Mouse (Mus musculus) liver, embryonic 16.5 days (tissue): ENCODE measurements around the gene Ulk4. TPM values are rescaled to one million over a fixed set of nuclear protein-coding genes. Genes with fewer than 3 reads are reported as not detected.

Experiments
- ATAC-seq: fragments of 200-750 bp; cut with Nextera tagmentation; 2 replicates; pipeline ENCODE4 v1.8.0; 2017; ENCODE audit warnings: low read depth, mild to moderate bottlenecking, moderate number of reproducible peaks, moderate library complexity
- H3K27ac ChIP-seq: fragments of 300-500 bp; sonication (generic); 2 replicates; pipeline ENCODE4 v1.5.1; 2014; ENCODE audit warnings: mild to moderate bottlenecking, low read length
- H3K27me3 ChIP-seq: fragments of 300-500 bp; sonication (generic); 2 replicates; pipeline ENCODE4 v1.6.1; 2014; ENCODE audit warnings: low read depth, low read length, mixed read lengths; ENCODE audit not compliant: control insufficient read depth, insufficient read depth
- H3K36me3 ChIP-seq: fragments of 300-500 bp; sonication (generic); 2 replicates; pipeline ENCODE4 v1.6.1; 2014; ENCODE audit warnings: mild to moderate bottlenecking; ENCODE audit not compliant: control insufficient read depth, insufficient read depth
- H3K4me1 ChIP-seq: fragments of 300-500 bp; sonication (generic); 2 replicates; pipeline ENCODE4 v1.6.1; 2014; ENCODE audit warnings: low read depth, low read length, mixed read lengths; ENCODE audit not compliant: control insufficient read depth
- H3K4me2 ChIP-seq: fragments of 300-500 bp; sonication (generic); 2 replicates; pipeline ENCODE4 v1.6.1; 2014; ENCODE audit warnings: low read depth, low read length, mixed read lengths
- H3K4me3 ChIP-seq: fragments of 300-500 bp; sonication (generic); 2 replicates; pipeline ENCODE4 v1.5.1; 2014; ENCODE audit warnings: low read depth, mild to moderate bottlenecking, low read length
- H3K9ac ChIP-seq: fragments of 300-500 bp; sonication (generic); 2 replicates; pipeline ENCODE4 v1.6.1; 2014; ENCODE audit warnings: low read depth, low read length
- H3K9me3 ChIP-seq: fragments of 300-500 bp; sonication (generic); replicated peaks from 2 replicates; pipeline ENCODE4 v1.6.1; 2016; ENCODE audit warnings: low read length; ENCODE audit not compliant: control insufficient read depth
- WGBS: fragments of 180-500 bp; shearing (Covaris S2); extraction: QIAGEN DNeasy Blood & Tissue Kit; methylation state at CpG from one replicate; pipeline ENCODE4 v1.1.7; 2014; ENCODE audit not compliant: insufficient replicate concordance; 5-methylcytosine and 5-hydroxymethylcytosine counted together
- microRNA-seq: library from miRNA; unstranded; fragments of <30 nt; microRNA quantifications from one replicate; pipeline ENCODE4, GENCODE M21; 2016
- polyA plus RNA-seq: library from polyadenylated mRNA; unstranded; fragments of >200 nt; fragmentation: Nextera tagmentation; extraction: Ambion mirVana; gene quantifications from 2 replicates; pipeline ENCODE4 v1.2.1, GENCODE M21; 2015

The Ulk4 gene
- polyA plus RNA-seq, 1 experiment from 2014 or later, result 30.8 TPM

- no peaks in the 10 kb centered on the region for H3K36me3 ChIP-seq
- H3K27me3 ChIP-seq, result no peaks in the 10 kb centered on the region
- H3K4me2 ChIP-seq, result no peak overlapping the region
- no peaks in the 10 kb centered on the region for H3K9me3 ChIP-seq
- 64% methylated on average over 4 of the region's 4 CpGs for WGBS
- no peak overlapping the region for H3K9ac ChIP-seq
- peaks cover 2% of the 10 kb centered on the region; the same call in 1 of the 2 replicates for H3K4me1 ChIP-seq
- no peak for ATAC-seq
- no peak overlapping the region for H3K4me3 ChIP-seq
- no peak overlapping the region for H3K27ac ChIP-seq
These were observed 362.6 kb downstream of the Ulk4 start for GRCm38 (mm10) chr9:120914429-120914828.

DNA sequence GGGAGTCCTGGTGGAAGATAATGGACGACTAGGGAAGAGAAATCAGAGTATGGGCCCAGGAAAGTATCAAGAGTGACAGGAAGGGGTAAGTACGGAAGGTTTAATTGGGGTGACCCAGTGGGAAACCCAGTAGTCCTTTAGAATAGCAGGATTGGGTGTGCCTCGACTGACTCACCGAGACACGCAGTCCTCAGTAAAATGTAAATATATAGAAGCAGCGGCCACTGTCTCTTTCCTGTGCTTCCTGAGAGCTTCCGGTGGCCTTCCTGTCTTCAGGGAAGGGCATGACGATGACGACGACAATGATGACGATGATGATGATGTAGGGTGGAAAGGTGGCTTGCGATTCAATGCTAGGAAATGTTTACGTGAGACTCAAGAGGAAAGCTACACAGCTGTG is 363.8 kb downstream of the Ulk4 start:
- ATAC-seq, result no peak
- Histone ChIP-seq H3K9ac (no peak overlapping the region), H3K27ac (no peak overlapping the region), H3K9me3 (no peaks in the 10 kb centered on the region), H3K4me2 (no peak overlapping the region), H3K36me3 (no peaks in the 10 kb centered on the region), H3K4me3 (no peak overlapping the region), H3K4me1 (no peaks in the 10 kb centered on the region), H3K27me3 (no peaks in the 10 kb centered on the region)
- 33% methylated on average over 13 of the region's 13 CpGs for WGBS

- no peak overlapping the region for H3K27ac ChIP-seq
- no peaks in the 10 kb centered on the region for H3K27me3 ChIP-seq
- no peaks in the 10 kb centered on the region for H3K36me3 ChIP-seq
- no peak overlapping the region for H3K4me2 ChIP-seq
- H3K4me3 ChIP-seq, result no peak overlapping the region
- no peaks in the 10 kb centered on the region for H3K4me1 ChIP-seq
- ATAC-seq, result no peak
- 62% methylated on average over 6 of the region's 6 CpGs for WGBS
- H3K9ac ChIP-seq, result no peak overlapping the region
- H3K9me3 ChIP-seq, result no peaks in the 10 kb centered on the region
These were observed 368.5 kb downstream of the Ulk4 start for GRCm38 (mm10) chr9:120908461-120908860.

Small RNAs within 50 kb of the gene (microRNA-seq; reads per million reads assigned to microRNA genes)
- not detected for gene Mir7090

Other genes starting within 250 kb of the Ulk4 start
- 3.8 and 5.2 TPM in 2 replicates for gene Trak1, start 20.3 kb upstream of the Ulk4 start, polyA plus RNA-seq
- 1.1 TPM in 1 of 2 replicates, not detected in the other for gene Cck, start 218.5 kb upstream of the Ulk4 start, polyA plus RNA-seq